Mouse (Mus musculus) brown adipose tissue, adult 24 weeks (tissue): ENCODE results near the gene Spata31d1c. TPM values are rescaled to one million over a fixed set of nuclear protein-coding genes. Genes with fewer than 3 reads are reported as not detected.

Experiments
- H3K27ac ChIP-seq: fragments of 200-500 bp; replicated peaks from 2 replicates; pipeline ENCODE4 v1.5.1; 2012; ENCODE audit warnings: low read depth, mild to moderate bottlenecking, low read length
- H3K4me1 ChIP-seq: fragments of 200-500 bp; 2 replicates; pipeline ENCODE4 v1.6.1; 2012; ENCODE audit warnings: low read length, mixed read lengths; ENCODE audit not compliant: control insufficient read depth, insufficient read depth, insufficient read length
- H3K4me3 ChIP-seq: fragments of 200-500 bp; 2 replicates; pipeline ENCODE4 v1.5.1; 2012; ENCODE audit warnings: low read depth, mild to moderate bottlenecking, low read length, moderate library complexity; ENCODE audit not compliant: insufficient read depth
- polyA plus RNA-seq: library from polyadenylated mRNA; stranded (reverse); fragments of >200 nt; gene quantifications from 2 replicates; pipeline ENCODE4 v1.2.4, GENCODE M21; 2012; ENCODE audit not compliant: missing spikeins, insufficient read depth, insufficient read length

Spata31d1c gene
- not detected in 2 replicates for polyA plus RNA-seq

DNA sequence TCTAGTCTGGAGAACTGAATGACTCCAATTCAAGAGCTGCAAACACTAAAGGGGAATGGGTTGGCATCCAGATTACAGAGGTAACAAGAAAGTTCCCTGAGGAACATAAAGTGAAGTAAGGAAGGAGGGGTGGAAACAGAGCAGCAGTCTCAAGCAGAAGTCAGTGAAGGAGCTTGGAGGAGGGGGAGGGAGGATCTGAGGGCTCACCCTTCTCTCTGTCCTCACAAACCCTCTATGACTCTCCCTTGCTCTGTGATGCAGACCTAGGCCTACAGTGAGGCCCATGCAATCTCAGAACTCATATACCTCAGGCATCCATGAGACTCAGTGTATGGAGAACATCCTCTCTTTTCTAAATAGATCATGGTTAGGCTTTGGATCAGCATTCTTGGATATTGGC lies at the start of gene Spata31d1c:
Gene Spata31d1c (plus strand): TSS at position 301 of the 400 bp plus-strand sequence.
- Histone ChIP-seq H3K27ac (no peak within 1 kb of the TSS), H3K4me1 (no peaks in the 10 kb centered on the region), H3K4me3 (no peak within 1 kb of the TSS)

DNA sequence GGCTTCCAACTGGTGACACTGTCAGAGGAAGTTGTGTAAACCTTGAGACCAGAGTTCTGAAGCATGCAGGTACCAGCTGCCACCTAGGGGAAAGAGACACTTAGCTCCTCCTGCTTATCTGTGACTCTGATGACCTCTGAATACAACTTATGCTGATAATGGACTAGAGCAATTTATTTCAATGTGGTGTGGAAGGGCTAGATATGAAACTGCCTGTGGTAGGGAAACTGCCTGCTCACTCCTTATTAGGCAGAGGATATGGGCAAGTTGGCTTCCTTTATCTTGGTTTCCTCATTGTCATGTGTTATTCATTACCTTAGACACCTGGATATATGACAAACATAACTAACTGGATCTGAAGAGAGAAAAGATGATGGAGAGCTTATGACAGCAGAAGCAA lies 44.0 kb upstream of the Spata31d1c start:
- H3K4me1 ChIP-seq = no peaks in the 10 kb centered on the region

DNA sequence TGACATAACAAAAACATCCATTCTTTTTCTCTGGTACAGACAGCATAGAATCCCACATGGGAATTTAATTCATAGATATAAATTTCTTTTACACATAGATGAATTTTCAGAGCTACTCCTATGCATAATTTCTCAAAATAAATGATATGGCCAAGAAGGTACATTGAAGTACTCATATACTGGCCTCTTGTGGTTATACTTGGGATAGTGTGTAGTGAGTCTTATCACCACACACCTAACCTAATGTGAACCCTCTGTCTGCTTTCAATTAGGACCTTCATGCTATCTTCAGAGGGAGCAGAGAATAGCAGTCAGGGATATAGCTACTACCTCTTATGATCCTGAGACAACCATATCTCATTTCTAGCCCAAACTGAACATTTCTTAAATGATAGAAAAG lies 27.4 kb upstream of the Spata31d1c start:
- Histone ChIP-seq H3K4me1 (no peaks in the 10 kb centered on the region), H3K27ac (no peak overlapping the region), H3K4me3 (no peak overlapping the region)

More for the DNA sequence above, 44.0 kb upstream of the Spata31d1c start:
- H3K4me3 ChIP-seq = no peak overlapping the region
- no peak overlapping the region for H3K27ac ChIP-seq

DNA sequence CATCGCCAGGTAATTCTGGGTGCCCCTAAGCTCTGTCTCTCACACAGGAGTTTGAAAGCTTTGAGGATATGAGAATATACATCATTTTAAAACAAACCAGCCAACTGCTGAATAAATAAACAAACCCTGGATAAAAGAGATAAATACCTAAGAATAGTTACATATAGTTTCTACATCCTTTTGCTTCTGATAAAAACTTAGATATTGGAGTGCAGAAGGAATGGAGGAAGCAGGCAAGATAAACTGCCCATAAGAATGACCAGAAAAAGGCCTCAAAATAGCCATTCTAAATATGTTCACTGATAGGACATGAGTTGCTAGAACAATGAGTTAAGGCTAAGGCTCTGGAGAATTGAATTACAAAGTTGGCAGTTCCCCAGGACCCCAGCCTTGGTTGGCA lies 26.1 kb upstream of the Spata31d1c start:
- Histone ChIP-seq H3K27ac (no peak overlapping the region), H3K4me3 (no peak overlapping the region), H3K4me1 (no peaks in the 10 kb centered on the region)

GRCm38 (mm10) chr13:65007971-65008370 lies 24.9 kb upstream of the Spata31d1c start:
- Histone ChIP-seq H3K4me1 (no peaks in the 10 kb centered on the region), H3K27ac (no peak overlapping the region), H3K4me3 (no peak overlapping the region)

GRCm38 (mm10) chr13:65011052-65011738 lies 21.7 kb upstream of the Spata31d1c start:
- no peak overlapping the region for H3K27ac ChIP-seq
- no peaks in the 10 kb centered on the region for H3K4me1 ChIP-seq
- H3K4me3 ChIP-seq = no peak overlapping the region

- Histone ChIP-seq H3K27ac (no peak overlapping the region), H3K4me1 (no peaks in the 10 kb centered on the region)
Measured at GRCm38 (mm10) chr13:65035057-65035456, 2.2 kb downstream of the Spata31d1c start.

GRCm38 (mm10) chr13:65052660-65053059 lies 19.8 kb downstream of the Spata31d1c start, which contains the start of gene Prss47:
Prss47 (minus strand) TSS chr13:65052760.
- no peak within 1 kb of the TSS for H3K4me3 ChIP-seq
- H3K27ac ChIP-seq = no peak within 1 kb of the TSS
- H3K4me1 ChIP-seq = no peaks in the 10 kb centered on the region

More at GRCm38 (mm10) chr13:65035057-65035456, 2.2 kb downstream of the Spata31d1c start:
- no peak overlapping the region for H3K4me3 ChIP-seq

DNA sequence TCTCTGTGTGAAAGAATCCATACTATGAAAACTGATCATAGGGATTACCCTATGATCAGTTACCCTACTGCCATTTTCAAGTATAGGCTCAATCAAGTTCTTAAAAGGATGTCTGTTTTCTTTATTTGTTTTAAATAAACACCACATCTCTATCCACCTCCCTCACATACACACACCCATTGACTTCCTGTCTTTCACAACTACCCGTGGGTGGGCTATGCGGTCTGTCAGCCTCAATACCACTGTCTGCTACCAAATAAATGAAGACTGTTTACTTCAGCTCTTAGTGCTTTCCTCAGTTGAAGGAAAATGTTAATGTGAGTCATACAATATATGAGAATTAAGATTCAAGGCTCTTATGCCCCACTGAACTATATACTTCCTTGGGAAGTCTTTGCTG lies 37.1 kb downstream of the Spata31d1c start:
- H3K27ac ChIP-seq = no peak overlapping the region
- no peak overlapping the region for H3K4me3 ChIP-seq
- no peaks in the 10 kb centered on the region; the same call in 1 of the 2 replicates for H3K4me1 ChIP-seq

Other genes starting within 250 kb of the Spata31d1c start
- gene Cntnap3, start 129.1 kb upstream of the Spata31d1c start, polyA plus RNA-seq = not detected in 2 replicates
- not detected in 2 replicates for gene Spata31, start 115.7 kb upstream of the Spata31d1c start, polyA plus RNA-seq
- not detected in 2 replicates for gene Prss47, start 19.7 kb downstream of the Spata31d1c start, polyA plus RNA-seq
- gene Mfsd14b, start 79.9 kb downstream of the Spata31d1c start, polyA plus RNA-seq = 21.2 and 24.6 TPM in 2 replicates
- not detected in 2 replicates for gene Olfr465-ps1, start 105.0 kb downstream of the Spata31d1c start, polyA plus RNA-seq
- not detected in 2 replicates for gene Olfr466, start 117.2 kb downstream of the Spata31d1c start, polyA plus RNA-seq
- gene Nlrp4f, start 172.9 kb downstream of the Spata31d1c start, polyA plus RNA-seq = not detected in 2 replicates
- not detected in 2 replicates for gene Gm10775, start 226.5 kb downstream of the Spata31d1c start, polyA plus RNA-seq
- gene Zfp369, start 245.8 kb downstream of the Spata31d1c start, polyA plus RNA-seq = 6.2 and 9.6 TPM in 2 replicates